13 mouse cellular contexts compared by ENCODE assay signal in genomic region chr10:29142556-29143105, GRCm38 (mm10). TPM values are rescaled to one million over a fixed set of nuclear protein-coding genes. Genes with fewer than 3 reads are reported as not detected.
DNase-seq lines count a peak whose midpoint lies in the region; ATAC-seq and TF ChIP-seq lines count a peak whose summit lies in the region.
"Had no signal": no experiment of that assay in that cellular context is flagged by ENCODE, and none has a peak within 500 bp of the region (broad histone marks: within the 10 kb centered on the region; RNA-seq: fewer than 3 reads in every experiment).

No protein-coding gene starts in this region.

- H3K4me3 ChIP-seq in forebrain, embryonic 11.5 days (ENCODE audit: low read depth, low read length) = no peak overlapping the region
- H3K4me3 ChIP-seq in hindbrain, embryonic 16.5 days (ENCODE audit: low read length) = peak overlapping the region; percentile 36
- H3K4me3 ChIP-seq in neural tube, embryonic 13.5 days = peak overlapping the region; percentile 82
- H3K4me3 ChIP-seq: liver, embryonic 15.5 days had no signal

- peak; percentile 52 for DNase-seq in brain, embryonic 14.5 days (ENCODE audit: low read depth)
- DNase-seq in forebrain, embryonic 11.5 days (ENCODE audit: low spot score) = no peak
- DNase-seq in ovary, adult 18-20 months (ENCODE audit: low spot score) = no peak
- DNase-seq in heart, postnatal 25 days (ENCODE audit: low spot score) = no peak
- DNase-seq: thymus, postnatal 25 days had no signal

- H3K4me2 ChIP-seq in forebrain, embryonic 11.5 days (ENCODE audit: low read depth, low read length, severe bottlenecking) = 0 out of 2 replicates have a peak overlapping the region, but pooled peaks have one; percentile 24
- H3K4me2 ChIP-seq in hindbrain, embryonic 16.5 days (ENCODE audit: low read length) = peak overlapping the region; percentile 88
- peak overlapping the region; percentile 91 for H3K4me2 ChIP-seq in neural tube, embryonic 13.5 days
- H3K4me2 ChIP-seq: liver, embryonic 15.5 days had no signal

- no peaks in the 10 kb centered on the region for H3K36me3 ChIP-seq in forebrain, embryonic 11.5 days (ENCODE audit: control insufficient read depth, insufficient read depth, low read length)
- H3K36me3 ChIP-seq in hindbrain, embryonic 16.5 days (ENCODE audit: control insufficient read depth, insufficient read depth, low read length) = no peaks in the 10 kb centered on the region
- H3K36me3 ChIP-seq in neural tube, embryonic 13.5 days = no peaks in the 10 kb centered on the region
- H3K36me3 ChIP-seq: liver, embryonic 15.5 days had no signal

- no peak for TF ChIP-seq POLR2A in brain, embryonic 14.5 days (IDR thresholded peaks at IDR 0.05; ENCODE audit: borderline replicate concordance, extremely low read depth, insufficient read depth, insufficient read length, poor library complexity, severe bottlenecking)

- ATAC-seq in forebrain, embryonic 11.5 days (replicated peaks; ENCODE audit: low FRiP score) = no peak
- no peak for ATAC-seq in hindbrain, embryonic 16.5 days
- no peak for ATAC-seq in neural tube, embryonic 13.5 days (ENCODE audit: low read depth)
- ATAC-seq in frontal cortex, adult (ENCODE audit: low TSS enrichment) = no peak
- ATAC-seq: intestine, postnatal 0 days had no signal

- intact Hi-C loops in heart, postnatal 25 days (cut with DNase I) = no loop called here

- no peaks in the 10 kb centered on the region for H3K4me1 ChIP-seq in forebrain, embryonic 11.5 days (replicated peaks; ENCODE audit: control insufficient read depth, insufficient read depth, low read length)
- H3K4me1 ChIP-seq in hindbrain, embryonic 16.5 days (ENCODE audit: control insufficient read depth, insufficient read depth, low read depth, low read length) = no peaks in the 10 kb centered on the region; the same call in 1 of the 2 replicates
- peaks cover 20% of the 10 kb centered on the region for H3K4me1 ChIP-seq in neural tube, embryonic 13.5 days (replicated peaks)

- TF ChIP-seq CTCF in brain, embryonic 14.5 days (IDR thresholded peaks at IDR 0.05; ENCODE audit: borderline replicate concordance, extremely low read depth, insufficient read depth, insufficient read length) = no peak

- no peak overlapping the region for H3K27ac ChIP-seq in forebrain, embryonic 11.5 days (ENCODE audit: low read depth, low read length)
- peak overlapping the region; percentile 72 for H3K27ac ChIP-seq in hindbrain, embryonic 16.5 days (ENCODE audit: low read depth, low read length)
- peak overlapping the region; percentile 98 for H3K27ac ChIP-seq in neural tube, embryonic 13.5 days (replicated peaks)
- H3K27ac ChIP-seq: liver, embryonic 15.5 days had no signal

- H3K9ac ChIP-seq in forebrain, embryonic 11.5 days (ENCODE audit: low read length) = no peak overlapping the region; the same call in 1 of the 2 replicates
- peak overlapping the region; percentile 52 for H3K9ac ChIP-seq in hindbrain, embryonic 16.5 days (ENCODE audit: low read depth, low read length)
- H3K9ac ChIP-seq in neural tube, embryonic 13.5 days = peak overlapping the region; percentile 91
- H3K9ac ChIP-seq: liver, embryonic 15.5 days had no signal

- WGBS in forebrain, embryonic 11.5 days = 35% methylated on average over 7 of the region's 7 CpGs
- WGBS in hindbrain, embryonic 16.5 days = 26% methylated on average over 7 of the region's 7 CpGs
- 37% methylated on average over 7 of the region's 7 CpGs for WGBS in neural tube, embryonic 13.5 days

- no peaks in the 10 kb centered on the region for H3K9me3 ChIP-seq in forebrain, embryonic 11.5 days (ENCODE audit: control insufficient read depth, low read length)
- H3K9me3 ChIP-seq in hindbrain, embryonic 16.5 days (ENCODE audit: control insufficient read depth, low read length) = no peaks in the 10 kb centered on the region
- H3K9me3 ChIP-seq in neural tube, embryonic 13.5 days = no peaks in the 10 kb centered on the region
- H3K9me3 ChIP-seq: liver, embryonic 15.5 days had no signal

- H3K27me3 ChIP-seq in forebrain, embryonic 11.5 days (ENCODE audit: control insufficient read depth, insufficient read depth, low read length) = no peaks in the 10 kb centered on the region
- H3K27me3 ChIP-seq in hindbrain, embryonic 16.5 days (replicated peaks; ENCODE audit: control insufficient read depth, insufficient read depth, low read length) = no peaks in the 10 kb centered on the region
- H3K27me3 ChIP-seq in neural tube, embryonic 13.5 days = no peaks in the 10 kb centered on the region
- H3K27me3 ChIP-seq: CH12.LX had no signal

RNA-seq across cellular contexts. Expression of gene Soga3, which starts 1.0 kb away (rescaled TPM):
- polyA plus RNA-seq in brain, embryonic 14.5 days (2012; rRNA removed) = 79.8 and 102 TPM in 2 replicates
- 28.7 and 29.8 TPM in 2 replicates for polyA plus RNA-seq in forebrain, embryonic 11.5 days (2014; fragmentation: Nextera tagmentation; extraction: Ambion mirVana)
- polyA plus RNA-seq in hindbrain, embryonic 16.5 days (2015; fragmentation: Nextera tagmentation; extraction: Ambion mirVana) = 114 and 139 TPM in 2 replicates
- polyA plus RNA-seq in neural tube, embryonic 13.5 days (2015; fragmentation: Nextera tagmentation; extraction: Ambion mirVana) = 91.9 and 109 TPM in 2 replicates
- total RNA-seq in heart, postnatal 25 days (2021) = not detected
- total RNA-seq: CH12.LX; megakaryocyte, adult 5-6 weeks had no signal

RNA-seq across cellular contexts. Expression of gene Gm49353, which starts 56.1 kb away (rescaled TPM):
- 8.7 and 19.1 TPM in 2 replicates for polyA plus RNA-seq in brain, embryonic 14.5 days (2012; rRNA removed)
- polyA plus RNA-seq in forebrain, embryonic 11.5 days (2014; fragmentation: Nextera tagmentation; extraction: Ambion mirVana) = 4.5 and 5.3 TPM in 2 replicates
- 7.8 and 9.4 TPM in 2 replicates for polyA plus RNA-seq in hindbrain, embryonic 16.5 days (2015; fragmentation: Nextera tagmentation; extraction: Ambion mirVana)
- 13.0 and 14.8 TPM in 2 replicates for polyA plus RNA-seq in neural tube, embryonic 13.5 days (2015; fragmentation: Nextera tagmentation; extraction: Ambion mirVana)
- not detected for total RNA-seq in heart, postnatal 25 days (2021)
- total RNA-seq: CH12.LX; megakaryocyte, adult 5-6 weeks had no signal
- polyA plus RNA-seq: heart, embryonic 14.5 days; liver, embryonic 15.5 days had no signal

Comparison
In these comparisons a context has a peak if more than half of its experiments do, and no peak if none do; other contexts are left out.
1. H3K4me2 ChIP-seq: peak in every context shown above with its lines; median percentile 91 in neural tube, embryonic 13.5 days; 88 in hindbrain, embryonic 16.5 days; 24 in forebrain, embryonic 11.5 days.